Mouse (Mus musculus) midbrain, embryonic 14.5 days (tissue): ENCODE data around the gene Treml1. TPM values are rescaled to one million over a fixed set of nuclear protein-coding genes. Genes with fewer than 3 reads are reported as not detected.

Experiments
- ATAC-seq: fragments of 200-750 bp; cut with Nextera tagmentation; 2 replicates; pipeline ENCODE4 v1.8.0; 2017; ENCODE audit warnings: moderate number of reproducible peaks, moderate library complexity; ENCODE audit not compliant: low FRiP score, low TSS enrichment
- DNase-seq: peaks from one replicate; pipeline ENCODE4 v3.0.0-alpha.2; 2015
- H3K27ac ChIP-seq: fragments of 300-500 bp; sonication (generic); replicated peaks from 2 replicates; pipeline ENCODE4 v1.5.1; 2014; ENCODE audit warnings: mild to moderate bottlenecking, low read depth, low read length, moderate library complexity
- H3K27me3 ChIP-seq: fragments of 300-500 bp; sonication (generic); 2 replicates; pipeline ENCODE4 v1.6.1; 2014; ENCODE audit warnings: low read length, control low read depth, mixed read lengths; ENCODE audit not compliant: control insufficient read depth, insufficient read depth
- H3K36me3 ChIP-seq: fragments of 300-500 bp; sonication (generic); 2 replicates; pipeline ENCODE4 v1.6.1; 2014; ENCODE audit warnings: low read length, control low read depth; ENCODE audit not compliant: control insufficient read depth, insufficient read depth
- H3K4me1 ChIP-seq: fragments of 300-500 bp; sonication (generic); 2 replicates; pipeline ENCODE4 v1.6.1; 2014; ENCODE audit warnings: mild to moderate bottlenecking, antibody characterized with exemption, low read length, control low read depth; ENCODE audit not compliant: control insufficient read depth, insufficient read depth
- H3K4me2 ChIP-seq: fragments of 300-500 bp; sonication (generic); 2 replicates; pipeline ENCODE4 v1.6.1; 2014; ENCODE audit warnings: mild to moderate bottlenecking, low read length, moderate library complexity
- H3K4me3 ChIP-seq: fragments of 300-500 bp; sonication (generic); replicated peaks from 2 replicates; pipeline ENCODE4 v1.5.1; 2014; ENCODE audit warnings: low read depth, low read length
- H3K9ac ChIP-seq: fragments of 300-500 bp; sonication (generic); replicated peaks from 2 replicates; pipeline ENCODE4 v1.6.1; 2014; ENCODE audit warnings: mild to moderate bottlenecking, low read length, moderate library complexity
- H3K9me3 ChIP-seq: fragments of 300-500 bp; sonication (generic); 2 replicates; pipeline ENCODE4 v1.6.1; 2016; ENCODE audit warnings: low read length, control low read depth, mixed read lengths; ENCODE audit not compliant: control insufficient read depth
- WGBS: fragments of 180-500 bp; shearing (Covaris S2); extraction: QIAGEN DNeasy Blood & Tissue Kit; methylation state at CpG from one replicate; pipeline ENCODE4 v1.1.7; 2014; 5-methylcytosine and 5-hydroxymethylcytosine counted together
- polyA plus RNA-seq: library from polyadenylated mRNA; unstranded; fragments of >200 nt; fragmentation: Nextera tagmentation; extraction: Ambion mirVana; gene quantifications from 2 replicates; pipeline ENCODE4 v1.2.1, GENCODE M21; 2014

Gene Treml1
- polyA plus RNA-seq, 1 experiment from 2014 or later, result 0.51 TPM

- ATAC-seq (no peak), DNase-seq (no peak)
- no peaks in the 10 kb centered on the region for H3K27me3 ChIP-seq
- H3K9me3 ChIP-seq, result no peaks in the 10 kb centered on the region
- no peaks in the 10 kb centered on the region for H3K4me1 ChIP-seq
- no peak overlapping the region for H3K4me2 ChIP-seq
- WGBS, result 95% methylated on average over 5 of the region's 5 CpGs
- H3K9ac ChIP-seq, result no peak overlapping the region
- H3K36me3 ChIP-seq, result peaks cover 82% of the 10 kb centered on the region
- no peak overlapping the region for H3K4me3 ChIP-seq
- no peak overlapping the region for H3K27ac ChIP-seq
Measured at GRCm38 (mm10) chr17:48389442-48389841, 29.7 kb downstream of the Treml1 start.

- DNase-seq, result no peak
- no peak for ATAC-seq
- Histone ChIP-seq H3K4me3 (no peak overlapping the region), H3K4me2 (no peak overlapping the region), H3K27ac (no peak overlapping the region), H3K4me1 (no peaks in the 10 kb centered on the region), H3K9ac (no peak overlapping the region), H3K27me3 (no peaks in the 10 kb centered on the region), H3K9me3 (no peaks in the 10 kb centered on the region), H3K36me3 (peaks cover 91% of the 10 kb centered on the region)
- WGBS, result 91% methylated on average over 5 of the region's 5 CpGs
Measured at GRCm38 (mm10) chr17:48391446-48391845, 31.7 kb downstream of the Treml1 start.

- H3K4me1 ChIP-seq, result no peaks in the 10 kb centered on the region
- H3K27me3 ChIP-seq, result no peaks in the 10 kb centered on the region
- no peak overlapping the region for H3K4me2 ChIP-seq
- peaks cover 89% of the 10 kb centered on the region for H3K36me3 ChIP-seq
- H3K27ac ChIP-seq, result no peak overlapping the region
- H3K4me3 ChIP-seq, result no peak overlapping the region
- no peak for ATAC-seq
- no peaks in the 10 kb centered on the region for H3K9me3 ChIP-seq
- 95% methylated on average over 3 of the region's 3 CpGs for WGBS
- DNase-seq, result no peak
- no peak overlapping the region for H3K9ac ChIP-seq
Measured at GRCm38 (mm10) chr17:48392616-48393015, 32.9 kb downstream of the Treml1 start.

- Histone ChIP-seq H3K9ac (no peak overlapping the region), H3K9me3 (no peaks in the 10 kb centered on the region), H3K27ac (no peak overlapping the region), H3K4me2 (no peak overlapping the region), H3K4me1 (no peaks in the 10 kb centered on the region), H3K27me3 (no peaks in the 10 kb centered on the region), H3K4me3 (no peak overlapping the region), H3K36me3 (peaks cover 32% of the 10 kb centered on the region)
- 82% methylated on average over 4 of the region's 4 CpGs for WGBS
- no peak for ATAC-seq
- DNase-seq, result no peak
Measured at GRCm38 (mm10) chr17:48401710-48402109, 42.0 kb downstream of the Treml1 start.

- DNase-seq (no peak), ATAC-seq (no peak)
- H3K9ac ChIP-seq, result no peak overlapping the region
- no peak overlapping the region for H3K4me3 ChIP-seq
- H3K4me2 ChIP-seq, result no peak overlapping the region
- 97% methylated on average over 3 of the region's 3 CpGs for WGBS
- H3K36me3 ChIP-seq, result peaks cover 25% of the 10 kb centered on the region
- H3K9me3 ChIP-seq, result no peaks in the 10 kb centered on the region
- no peaks in the 10 kb centered on the region for H3K27me3 ChIP-seq
- H3K4me1 ChIP-seq, result peaks cover 7% of the 10 kb centered on the region
- no peak overlapping the region for H3K27ac ChIP-seq
Measured at GRCm38 (mm10) chr17:48402751-48403150, 43.0 kb downstream of the Treml1 start.

GRCm38 (mm10) chr17:48403848-48404247, 44.1 kb downstream of the Treml1 start:
- H3K4me1 ChIP-seq, result peaks cover 14% of the 10 kb centered on the region
- no peak overlapping the region for H3K4me2 ChIP-seq
- no peak overlapping the region for H3K4me3 ChIP-seq
- H3K36me3 ChIP-seq, result peaks cover 15% of the 10 kb centered on the region
- 89% methylated on average over 2 of the region's 2 CpGs for WGBS
- no peaks in the 10 kb centered on the region for H3K9me3 ChIP-seq
- no peak for DNase-seq
- no peak for ATAC-seq
- no peak overlapping the region for H3K9ac ChIP-seq
- no peaks in the 10 kb centered on the region for H3K27me3 ChIP-seq
- H3K27ac ChIP-seq, result no peak overlapping the region

- H3K4me1 ChIP-seq, result peaks cover 14% of the 10 kb centered on the region
- no peaks in the 10 kb centered on the region for H3K9me3 ChIP-seq
- no peaks in the 10 kb centered on the region for H3K27me3 ChIP-seq
- H3K9ac ChIP-seq, result no peak overlapping the region
- peaks cover 7% of the 10 kb centered on the region; the same call in 1 of the 2 replicates for H3K36me3 ChIP-seq
- ATAC-seq (no peak), DNase-seq (no peak)
- 84% methylated on average over 1 of the region's 1 CpGs for WGBS
- H3K4me2 ChIP-seq, result no peak overlapping the region
- no peak overlapping the region for H3K27ac ChIP-seq
- no peak overlapping the region for H3K4me3 ChIP-seq
Measured at GRCm38 (mm10) chr17:48404706-48405105, 45.0 kb downstream of the Treml1 start.

- Histone ChIP-seq H3K27ac (no peak overlapping the region), H3K4me3 (no peak overlapping the region)
- DNase-seq, result no peak
Measured at GRCm38 (mm10) chr17:48407154-48407553, 47.4 kb downstream of the Treml1 start.

GRCm38 (mm10) chr17:48407910-48408525, 48.3 kb downstream of the Treml1 start:
- H3K9me3 ChIP-seq, result no peaks in the 10 kb centered on the region
- 0 out of 2 replicates have a peak, but pooled peaks cover 2% of the 10 kb centered on the region for H3K36me3 ChIP-seq
- no peak for ATAC-seq
- peak overlapping the region; percentile 64 for H3K4me2 ChIP-seq
- peak overlapping the region; percentile 100 for H3K27ac ChIP-seq
- peak overlapping the region; percentile 96 for H3K9ac ChIP-seq
- 10% methylated on average over 8 of the region's 8 CpGs for WGBS
- DNase-seq, result no peak
- peaks cover 22% of the 10 kb centered on the region for H3K4me1 ChIP-seq
- peak overlapping the region; percentile 85 for H3K4me3 ChIP-seq
- H3K27me3 ChIP-seq, result no peaks in the 10 kb centered on the region

More at GRCm38 (mm10) chr17:48407154-48407553, 47.4 kb downstream of the Treml1 start:
- Histone ChIP-seq H3K9ac (no peak overlapping the region), H3K9me3 (no peaks in the 10 kb centered on the region), H3K4me2 (peak overlapping the region; percentile 64), H3K36me3 (no peaks in the 10 kb centered on the region), H3K4me1 (peaks cover 22% of the 10 kb centered on the region), H3K27me3 (no peaks in the 10 kb centered on the region)
- no peak for ATAC-seq
- 91% methylated on average over 4 of the region's 4 CpGs for WGBS
